Mouse (Mus musculus) MEL (cell line): ENCODE measurements at regions not wholly inside any gene's neighbourhood (a gene's known extent, or its start where the extent isn't known, plus 50 kb on each side); places are given as distances from the start of the nearest gene placed in this dataset.

Experiments
- DNase-seq: peaks from one replicate; pipeline ENCODE4 v3.0.0; 2011; ENCODE audit warnings: low read depth, low spot score
- H3K27ac ChIP-seq: 2 replicates; pipeline ENCODE4 v1.5.1; 2012; ENCODE audit warnings: low read depth, mild to moderate bottlenecking, control low read depth, low read length, moderate library complexity; ENCODE audit not compliant: control insufficient read depth
- H3K27me3 ChIP-seq, 2 experiments: fragments of 150-350 bp in 1 of 2; sonication (generic) in 1 of 2; 2 replicates each; pipeline ENCODE4 v1.6.1; 2012; ENCODE audit warnings: low read length in 2 of 2, mild to moderate bottlenecking in 2 of 2, improper control_type of control experiment in 1 of 2, moderate library complexity in 1 of 2; ENCODE audit not compliant: insufficient read depth in 2 of 2, control insufficient read depth in 1 of 2
- H3K36me3 ChIP-seq, 2 experiments: 2 replicates each; pipeline ENCODE4 v1.6.1; 2012 to 2014; ENCODE audit warnings: low read length in 2 of 2, improper control_type of control experiment in 1 of 2, inconsistent platforms in 1 of 2, mild to moderate bottlenecking in 1 of 2; ENCODE audit not compliant: insufficient read depth in 2 of 2, control insufficient read depth in 1 of 2
- H3K4me1 ChIP-seq, 2 experiments: fragments of 150-350 bp in 1 of 2; sonication (generic) in 1 of 2; 2 replicates each; pipeline ENCODE4 v1.6.1; 2012; ENCODE audit warnings: low read length in 2 of 2, improper control_type of control experiment in 1 of 2, mild to moderate bottlenecking in 1 of 2; ENCODE audit not compliant: insufficient read depth in 2 of 2, control insufficient read depth in 1 of 2
- H3K4me3 ChIP-seq, 2 experiments: fragments of 150-350 bp in 1 of 2; sonication (generic) in 1 of 2; 2 replicates each; pipeline ENCODE4 v1.5.1; 2012; ENCODE audit warnings: low read depth in 2 of 2, low read length in 2 of 2, mild to moderate bottlenecking in 2 of 2, moderate library complexity in 2 of 2, control low read depth in 1 of 2, improper control_type of control experiment in 1 of 2; ENCODE audit not compliant: control insufficient read depth in 1 of 2, insufficient read depth in 1 of 2
- H3K79me2 ChIP-seq: 2 replicates; pipeline ENCODE4 v1.6.1; 2012; ENCODE audit warnings: mild to moderate bottlenecking, low read length, moderate library complexity; ENCODE audit not compliant: control insufficient read depth, poor library complexity, insufficient read depth
- H3K9ac ChIP-seq: 2 replicates; pipeline ENCODE4 v1.6.1; 2012; ENCODE audit warnings: low read depth, mild to moderate bottlenecking, control low read depth, low read length, moderate library complexity; ENCODE audit not compliant: control insufficient read depth, poor library complexity, severe bottlenecking
- H3K9me3 ChIP-seq: fragments of 150-350 bp; sonication (generic); replicated peaks from 2 replicates; pipeline ENCODE4 v1.6.1; 2012; ENCODE audit warnings: mild to moderate bottlenecking, low read length, improper control_type of control experiment, moderate library complexity; ENCODE audit not compliant: insufficient read depth
- CHD2 ChIP-seq: IDR thresholded peaks from 2 replicates; pipeline ENCODE4 v1.6.1; 2011; ENCODE audit warnings: low read length, improper control_type of control experiment
- E2F4 ChIP-seq: IDR thresholded peaks from 2 replicates; pipeline ENCODE4 v1.6.1; 2011; ENCODE audit warnings: low read depth, low read length, improper control_type of control experiment, borderline replicate concordance
- GATA1 ChIP-seq: IDR thresholded peaks from 2 replicates; pipeline ENCODE4 v1.6.1; 2011; ENCODE audit warnings: low read depth, low read length, improper control_type of control experiment
- MAFK ChIP-seq: IDR thresholded peaks from 2 replicates; pipeline ENCODE4 v1.6.1; 2011; ENCODE audit warnings: low read depth, mild to moderate bottlenecking, low read length, improper control_type of control experiment, borderline replicate concordance
- MAZ ChIP-seq: IDR thresholded peaks from 2 replicates; pipeline ENCODE4 v1.6.1; 2012; ENCODE audit warnings: low read depth, mild to moderate bottlenecking, inconsistent platforms, low read length, improper control_type of control experiment
- POLR2AphosphoS5 ChIP-seq: IDR thresholded peaks from 2 replicates; pipeline ENCODE4 v1.6.1; 2012; ENCODE audit warnings: low read depth, borderline replicate concordance, mild to moderate bottlenecking, inconsistent platforms, low read length, moderate library complexity, mixed read lengths
- SMC3 ChIP-seq: IDR thresholded peaks from 2 replicates; pipeline ENCODE4 v1.6.1; 2011; ENCODE audit warnings: low read depth, low read length, improper control_type of control experiment
- TAL1 ChIP-seq: IDR thresholded peaks from 2 replicates; pipeline ENCODE4 v1.6.1; 2012; ENCODE audit warnings: mild to moderate bottlenecking, inconsistent platforms, low read length, moderate library complexity, mixed read lengths
- TBP ChIP-seq: IDR thresholded peaks from 2 replicates; pipeline ENCODE4 v1.8.0; 2011; ENCODE audit warnings: low read depth, low read length, improper control_type of control experiment
- TCF12 ChIP-seq: IDR thresholded peaks from 2 replicates; pipeline ENCODE4 v1.6.1; 2014; ENCODE audit warnings: low read depth, mild to moderate bottlenecking, inconsistent platforms, low read length, improper control_type of control experiment, moderate library complexity
- USF2 ChIP-seq, 2 experiments: IDR thresholded peaks; 2 replicates each; pipeline ENCODE4 v1.6.1; 2011 to 2012; ENCODE audit warnings: improper control_type of control experiment in 2 of 2, low read length in 2 of 2, borderline replicate concordance in 1 of 2, inconsistent platforms in 1 of 2, low read depth in 1 of 2, mild to moderate bottlenecking in 1 of 2; ENCODE audit not compliant: insufficient read depth in 1 of 2
- ZC3H11A ChIP-seq: IDR thresholded peaks from 2 replicates; pipeline ENCODE4 v1.6.1; 2012; ENCODE audit warnings: low read depth, mild to moderate bottlenecking, inconsistent platforms, low read length, improper control_type of control experiment
- ZKSCAN1 ChIP-seq: IDR thresholded peaks from 2 replicates; pipeline ENCODE4 v1.6.1; 2012; ENCODE audit warnings: low read depth, mild to moderate bottlenecking, inconsistent platforms, low read length, improper control_type of control experiment, moderate library complexity
- ZMIZ1 ChIP-seq: IDR thresholded peaks from 2 replicates; pipeline ENCODE4 v1.6.1; 2012; ENCODE audit warnings: low read depth, mild to moderate bottlenecking, inconsistent platforms, low read length, improper control_type of control experiment, moderate library complexity
- ZNF384 ChIP-seq: IDR thresholded peaks from 2 replicates; pipeline ENCODE4 v1.6.1; 2012; ENCODE audit warnings: low read depth, mild to moderate bottlenecking, inconsistent platforms, low read length, improper control_type of control experiment

DNA sequence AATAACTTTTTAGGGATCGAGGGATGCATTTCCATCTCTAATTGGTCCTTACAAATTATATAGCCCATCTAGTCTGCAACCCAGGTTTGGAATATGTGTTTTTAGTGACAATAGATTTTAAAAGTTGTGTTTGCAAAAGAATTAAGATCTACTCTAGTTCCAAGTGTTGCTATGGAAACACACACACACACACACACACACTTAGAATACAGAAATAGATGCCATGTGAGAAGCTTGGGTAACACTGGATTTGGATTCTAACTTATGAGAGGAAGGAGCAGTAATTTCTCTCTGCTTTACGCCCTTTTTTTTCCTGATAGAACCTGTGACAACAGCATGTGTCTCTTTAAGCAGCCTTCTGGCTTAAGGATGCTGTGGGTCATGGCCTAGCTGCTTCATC, 297.8 kb downstream of the Etaa1 start:
- Histone ChIP-seq H3K27ac (no peak overlapping the region), H3K4me1 (no peaks in the 10 kb centered on the region), H3K9ac (no peak overlapping the region), H3K79me2 (no peaks in the 10 kb centered on the region; the same call in 1 of the 2 replicates), H3K36me3 (peaks cover 10 to 15% of the 10 kb centered on the region in 2 experiments), H3K4me3 (no peak overlapping the region), H3K27me3 (no peaks in the 10 kb centered on the region), H3K9me3 (no peaks in the 10 kb centered on the region)
- DNase-seq = no peak
- TF ChIP-seq E2F4 (no peak), TBP (no peak)

DNA sequence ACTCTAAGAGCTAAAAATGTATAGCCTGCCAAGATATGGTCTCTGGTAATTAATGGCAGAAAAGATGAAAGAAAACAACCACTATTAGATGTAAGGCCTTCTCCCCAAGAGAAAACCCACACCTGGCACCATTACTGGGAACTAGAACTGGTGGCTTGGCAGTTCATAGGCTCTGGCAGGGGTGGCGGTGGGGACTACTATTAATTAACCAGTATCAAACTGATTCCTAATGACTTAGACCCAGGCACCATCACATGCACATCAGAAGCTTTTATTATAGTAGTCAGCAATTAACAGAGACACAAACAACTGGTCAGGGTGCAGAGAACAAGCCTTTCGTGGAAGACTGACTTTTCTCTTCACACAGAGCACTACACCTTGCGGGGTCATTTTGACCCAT, 296.0 kb downstream of the Etaa1 start:
- Histone ChIP-seq H3K27me3 (no peaks in the 10 kb centered on the region), H3K27ac (no peak overlapping the region), H3K9me3 (no peaks in the 10 kb centered on the region), H3K36me3 (peaks cover 3 to 14% of the 10 kb centered on the region in 2 experiments), H3K9ac (no peak overlapping the region), H3K4me1 (no peaks in the 10 kb centered on the region), H3K4me3 (no peak overlapping the region)
- DNase-seq = no peak
- no peak for TF ChIP-seq SMC3
- TF ChIP-seq MAFK = no peak
- TF ChIP-seq, all 39 proteins: peak for 0
- 0 out of 2 replicates have a peak, but pooled peaks cover 1% of the 10 kb centered on the region for H3K79me2 ChIP-seq

DNA sequence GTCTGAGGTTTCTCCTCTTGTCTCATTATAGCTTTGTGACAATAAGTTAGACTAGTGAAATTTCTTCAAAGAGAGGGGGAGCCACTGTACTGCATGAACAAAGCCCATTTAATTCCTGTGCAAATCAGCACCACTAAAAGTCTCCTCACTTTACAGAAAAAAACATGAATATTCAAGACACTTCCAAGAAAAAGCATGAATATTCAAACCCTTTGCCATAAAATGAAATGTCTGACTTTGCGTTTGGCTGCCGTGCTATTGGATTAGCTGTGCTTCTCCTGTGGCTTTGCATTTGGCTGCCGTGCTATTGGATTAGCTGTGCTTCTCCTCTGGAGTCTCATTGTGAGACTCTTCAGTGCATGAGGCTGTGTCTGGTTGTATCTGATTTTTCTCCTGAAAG, 295.4 kb downstream of the Etaa1 start:
- H3K4me1 ChIP-seq = no peaks in the 10 kb centered on the region
- TF ChIP-seq TAL1 (no peak), ZC3H11A (no peak), ZNF384 (no peak), ZKSCAN1 (no peak), ZMIZ1 (no peak), POLR2AphosphoS5 (no peak), E2F4 (no peak), MAZ (no peak), CHD2 (no peak), GATA1 (no peak), TCF12 (no peak), USF2 (IDR thresholded peaks at IDR 0.05; ENCODE audit: borderline replicate concordance in 1 of 2, insufficient read depth in 1 of 2, low read depth in 1 of 2, low read length in 2 of 2) (no peak)
- TF ChIP-seq, all 39 proteins: peak for 0
- 0 out of 2 replicates have a peak, but pooled peaks cover 1% of the 10 kb centered on the region for H3K79me2 ChIP-seq

More for the DNA sequence above, 295.4 kb downstream of the Etaa1 start:
- no peaks in the 10 kb centered on the region for H3K9me3 ChIP-seq
- no peak overlapping the region for H3K4me3 ChIP-seq
- no peak for DNase-seq
- H3K9ac ChIP-seq = no peak overlapping the region
- H3K36me3 ChIP-seq = peaks cover 0 to 11% of the 10 kb centered on the region in 2 experiments; a peak in 3 of 4 replicates
- no peaks in the 10 kb centered on the region for H3K27me3 ChIP-seq
- no peak overlapping the region for H3K27ac ChIP-seq
